Mouse (Mus musculus): ENCODE measurements around the gene Sgf29. TPM values are rescaled to one million over a fixed set of nuclear protein-coding genes. Genes with fewer than 3 reads are reported as not detected.

The Sgf29 gene
- polyA plus RNA-seq, 1 experiment from 2014 or later = 42.4 TPM

GRCm38 (mm10) chr7:126701070-126701469 lies 52.0 kb downstream of the Sgf29 start:
- peaks cover 42% of the 10 kb centered on the region for H3K27me3 ChIP-seq (replicated peaks)
- peaks cover 27% of the 10 kb centered on the region for H3K36me3 ChIP-seq
- 1% methylated on average over 11 of the region's 11 CpGs for WGBS (ENCODE audit: insufficient replicate concordance)
- H3K9me3 ChIP-seq (replicated peaks) = no peaks in the 10 kb centered on the region
- H3K4me3 ChIP-seq = peak overlapping the region; percentile 16; the same call in 1 of the 2 replicates
- H3K27ac ChIP-seq = 0 out of 2 replicates have a peak overlapping the region, but pooled peaks have one; percentile 1
- H3K4me2 ChIP-seq = peak overlapping the region; percentile 54
- peak; percentile 60 for ATAC-seq
- H3K9ac ChIP-seq = no peak overlapping the region
- peaks cover 84% of the 10 kb centered on the region for H3K4me1 ChIP-seq

GRCm38 (mm10) chr7:126701559-126702357 lies 52.6 kb downstream of the Sgf29 start:
- Histone ChIP-seq H3K9ac (no peak overlapping the region), H3K4me1 (peaks cover 79% of the 10 kb centered on the region), H3K27ac (peak overlapping the region; percentile 1; the same call in 1 of the 2 replicates)

GRCm38 (mm10) chr7:126702358-126702757 lies 53.2 kb downstream of the Sgf29 start:
- Histone ChIP-seq H3K4me3 (peak overlapping the region; percentile 53; the same call in 1 of the 2 replicates), H3K27me3 (replicated peaks) (peaks cover 44% of the 10 kb centered on the region), H3K9me3 (replicated peaks) (no peaks in the 10 kb centered on the region), H3K4me2 (peak overlapping the region; percentile 73), H3K4me1 (peaks cover 75% of the 10 kb centered on the region), H3K9ac (0 out of 2 replicates have a peak overlapping the region, but pooled peaks have one; percentile 4), H3K36me3 (peaks cover 22% of the 10 kb centered on the region), H3K27ac (peak overlapping the region; percentile 63)
- ATAC-seq = no peak
- 39% methylated on average over 6 of the region's 6 CpGs for WGBS (ENCODE audit: insufficient replicate concordance)

More at GRCm38 (mm10) chr7:126701559-126702357, 52.6 kb downstream of the Sgf29 start:
- Histone ChIP-seq H3K4me3 (peak overlapping the region; percentile 16; the same call in 1 of the 2 replicates), H3K36me3 (peaks cover 27% of the 10 kb centered on the region), H3K4me2 (peak overlapping the region; percentile 54), H3K9me3 (replicated peaks) (no peaks in the 10 kb centered on the region), H3K27me3 (replicated peaks) (peaks cover 44% of the 10 kb centered on the region)
- 53% methylated on average over 24 of the region's 24 CpGs for WGBS (ENCODE audit: insufficient replicate concordance)
- peak; percentile 4; the same call in 1 of the 2 replicates for ATAC-seq

- Histone ChIP-seq H3K9ac (peak overlapping the region; percentile 28), H3K9me3 (replicated peaks) (no peaks in the 10 kb centered on the region), H3K4me2 (peak overlapping the region; percentile 73), H3K27me3 (replicated peaks) (peaks cover 44% of the 10 kb centered on the region), H3K4me1 (peaks cover 75% of the 10 kb centered on the region), H3K36me3 (peaks cover 17% of the 10 kb centered on the region), H3K4me3 (peak overlapping the region; percentile 53), H3K27ac (peak overlapping the region; percentile 63)
- 41% methylated on average over 12 of the region's 12 CpGs for WGBS (ENCODE audit: insufficient replicate concordance)
- no peak for ATAC-seq
These were observed 54.0 kb downstream of the Sgf29 start for GRCm38 (mm10) chr7:126702861-126703756.

GRCm38 (mm10) chr7:126703757-126704077 lies 54.6 kb downstream of the Sgf29 start:
- Histone ChIP-seq H3K27ac (peak overlapping the region; percentile 63), H3K36me3 (peaks cover 16% of the 10 kb centered on the region), H3K27me3 (replicated peaks) (peaks cover 44% of the 10 kb centered on the region), H3K4me3 (peak overlapping the region; percentile 53), H3K9ac (peak overlapping the region; percentile 49), H3K9me3 (replicated peaks) (no peaks in the 10 kb centered on the region), H3K4me1 (peaks cover 71% of the 10 kb centered on the region), H3K4me2 (peak overlapping the region; percentile 73)
- 8% methylated on average over 7 of the region's 7 CpGs for WGBS (ENCODE audit: insufficient replicate concordance)
- ATAC-seq = no peak

GRCm38 (mm10) chr7:126704121-126704980 lies 55.2 kb downstream of the Sgf29 start:
- peaks cover 44% of the 10 kb centered on the region for H3K27me3 ChIP-seq (replicated peaks)
- WGBS (ENCODE audit: insufficient replicate concordance) = 1% methylated on average over 39 of the region's 39 CpGs
- ATAC-seq = peak; percentile 55

GRCm38 (mm10) chr7:126707442-126708174 lies 58.5 kb downstream of the Sgf29 start, which contains the start of gene Coro1a:
Coro1a (minus strand) TSS chr7:126707787.
- 56% methylated on average over 19 of the region's 19 CpGs for WGBS (ENCODE audit: insufficient replicate concordance)

More at GRCm38 (mm10) chr7:126704121-126704980, 55.2 kb downstream of the Sgf29 start:
- Histone ChIP-seq H3K9ac (peak overlapping the region; percentile 49), H3K9me3 (replicated peaks) (no peaks in the 10 kb centered on the region), H3K4me3 (peak overlapping the region; percentile 53), H3K27ac (peak overlapping the region; percentile 63; the same call in 1 of the 2 replicates), H3K36me3 (peaks cover 14% of the 10 kb centered on the region), H3K4me1 (peaks cover 65% of the 10 kb centered on the region), H3K4me2 (peak overlapping the region; percentile 73)

GRCm38 (mm10) chr7:126708175-126708952 lies 59.3 kb downstream of the Sgf29 start:
- 70% methylated on average over 10 of the region's 10 CpGs for WGBS (ENCODE audit: insufficient replicate concordance)
- ATAC-seq = no peak
- peaks cover 29% of the 10 kb centered on the region for H3K27me3 ChIP-seq (replicated peaks)
- no peak overlapping the region for H3K27ac ChIP-seq
- H3K9ac ChIP-seq = no peak overlapping the region
- H3K36me3 ChIP-seq = no peaks in the 10 kb centered on the region
- H3K4me1 ChIP-seq = peaks cover 30% of the 10 kb centered on the region
- H3K4me2 ChIP-seq = no peak overlapping the region
- no peak overlapping the region for H3K4me3 ChIP-seq
- no peaks in the 10 kb centered on the region for H3K9me3 ChIP-seq (replicated peaks)

More at GRCm38 (mm10) chr7:126707442-126708174, 58.5 kb downstream of the Sgf29 start, which contains the start of gene Coro1a:
- peaks cover 37% of the 10 kb centered on the region for H3K27me3 ChIP-seq (replicated peaks)
- H3K9me3 ChIP-seq (replicated peaks) = no peaks in the 10 kb centered on the region
- H3K9ac ChIP-seq = no peak within 1 kb of the TSS
- no peak within 1 kb of the TSS for H3K27ac ChIP-seq
- H3K36me3 ChIP-seq = no peaks in the 10 kb centered on the region
- peaks cover 37% of the 10 kb centered on the region for H3K4me1 ChIP-seq
- ATAC-seq = peak; percentile 38; the same call in 1 of the 2 replicates
- no peak within 1 kb of the TSS for H3K4me3 ChIP-seq
- peak within 1 kb of the TSS; percentile 30 for H3K4me2 ChIP-seq

GRCm38 (mm10) chr7:126710266-126710665 lies 61.2 kb downstream of the Sgf29 start:
- Histone ChIP-seq H3K9me3 (replicated peaks) (no peaks in the 10 kb centered on the region), H3K4me2 (no peak overlapping the region), H3K27ac (no peak overlapping the region), H3K27me3 (replicated peaks) (peaks cover 10% of the 10 kb centered on the region), H3K4me1 (peaks cover 12% of the 10 kb centered on the region), H3K9ac (no peak overlapping the region), H3K4me3 (no peak overlapping the region), H3K36me3 (no peaks in the 10 kb centered on the region)
- 34% methylated on average over 4 of the region's 4 CpGs for WGBS (ENCODE audit: insufficient replicate concordance)
- no peak for ATAC-seq

- 68% methylated on average over 3 of the region's 3 CpGs for WGBS (ENCODE audit: insufficient replicate concordance)
- Histone ChIP-seq H3K27ac (no peak overlapping the region), H3K36me3 (no peaks in the 10 kb centered on the region), H3K9me3 (replicated peaks) (no peaks in the 10 kb centered on the region), H3K4me3 (no peak overlapping the region), H3K9ac (no peak overlapping the region), H3K4me2 (no peak overlapping the region), H3K27me3 (replicated peaks) (no peaks in the 10 kb centered on the region), H3K4me1 (peaks cover 9% of the 10 kb centered on the region)
- no peak for ATAC-seq
These were observed 62.8 kb downstream of the Sgf29 start for GRCm38 (mm10) chr7:126711910-126712309.
